Mouse (Mus musculus) liver, embryonic 14.5 days (tissue): Measurements from ENCODE around the gene Btbd9. TPM values are rescaled to one million over a fixed set of nuclear protein-coding genes. Genes with fewer than 3 reads are reported as not detected.

Source experiments
- ATAC-seq: fragments of 200-750 bp; cut with Nextera tagmentation; 2 replicates; pipeline ENCODE4 v1.8.0; 2017; ENCODE audit warnings: moderate number of reproducible peaks, mild to moderate bottlenecking, moderate library complexity; ENCODE audit not compliant: insufficient read depth
- DNase-seq, 3 experiments: peaks; one replicate each; pipeline ENCODE4 v3.0.0-alpha.2; 2012 to 2013; ENCODE audit warnings: low read depth in 3 of 3, low spot score in 3 of 3
- H3K27ac ChIP-seq: fragments of 300-500 bp; sonication (generic); 2 replicates; pipeline ENCODE4 v1.5.1; 2014; ENCODE audit warnings: moderate library complexity, mild to moderate bottlenecking, control low read depth, inconsistent platforms
- H3K27me3 ChIP-seq: fragments of 300-500 bp; sonication (generic); 2 replicates; pipeline ENCODE4 v1.6.1; 2014; ENCODE audit warnings: mild to moderate bottlenecking, low read length, moderate library complexity; ENCODE audit not compliant: control insufficient read depth, insufficient read depth
- H3K36me3 ChIP-seq: fragments of 300-500 bp; sonication (generic); replicated peaks from 2 replicates; pipeline ENCODE4 v1.6.1; 2014; ENCODE audit warnings: low read depth; ENCODE audit not compliant: control insufficient read depth, insufficient read depth
- H3K4me1 ChIP-seq, 2 experiments: fragments of 200-500 bp in 1 of 2; fragments of 300-500 bp in 1 of 2; sonication (generic) in 1 of 2; replicated peaks; 2 replicates each; pipeline ENCODE4 v1.6.1; 2012 to 2014; ENCODE audit warnings: antibody characterized with exemption in 1 of 2, inconsistent platforms in 1 of 2, low read length in 1 of 2; ENCODE audit not compliant: control insufficient read depth in 2 of 2, insufficient read depth in 2 of 2
- H3K4me2 ChIP-seq: fragments of 300-500 bp; sonication (generic); 2 replicates; pipeline ENCODE4 v1.6.1; 2014; ENCODE audit warnings: low read depth, mild to moderate bottlenecking, control low read depth, moderate library complexity
- H3K4me3 ChIP-seq, 2 experiments: fragments of 200-500 bp in 1 of 2; fragments of 300-500 bp in 1 of 2; sonication (generic) in 1 of 2; 2 replicates each; pipeline ENCODE4 v1.5.1; 2012 to 2014; ENCODE audit warnings: low read depth in 2 of 2, low read length in 2 of 2, mild to moderate bottlenecking in 2 of 2, control low read depth in 1 of 2, inconsistent platforms in 1 of 2, moderate library complexity in 1 of 2; ENCODE audit not compliant: insufficient read depth in 1 of 2
- H3K9ac ChIP-seq: fragments of 300-500 bp; sonication (generic); replicated peaks from 2 replicates; pipeline ENCODE4 v1.6.1; 2014; ENCODE audit warnings: mild to moderate bottlenecking, control low read depth, moderate library complexity
- H3K9me3 ChIP-seq: fragments of 300-500 bp; sonication (generic); 2 replicates; pipeline ENCODE4 v1.6.1; 2016; ENCODE audit warnings: low read length, mixed read lengths; ENCODE audit not compliant: control insufficient read depth
- CTCF ChIP-seq: IDR thresholded peaks from 2 replicates; pipeline ENCODE4 v1.5.1; 2016; ENCODE audit warnings: antibody characterized with exemption, low read depth, control low read depth
- EP300 ChIP-seq: IDR thresholded peaks from 2 replicates; pipeline ENCODE4 v1.6.1; 2016; ENCODE audit warnings: antibody characterized with exemption, low read depth
- WGBS: fragments of 180-500 bp; shearing (Covaris S2); extraction: QIAGEN DNeasy Blood & Tissue Kit; methylation state at CpG from one replicate; pipeline ENCODE4 v1.1.7; 2014; ENCODE audit not compliant: insufficient replicate concordance; 5-methylcytosine and 5-hydroxymethylcytosine counted together
- polyA plus RNA-seq, 2 experiments: library from polyadenylated mRNA; depleted of rRNA in 1 of 2; stranded (reverse) in 1 of 2; unstranded in 1 of 2; fragments of >200 nt; fragmentation: Nextera tagmentation in 1 of 2; extraction: Ambion mirVana in 1 of 2; gene quantifications; 2 replicates each; pipeline versions ENCODE4 v1.2.1 to v1.2.3; 2012 to 2014

Btbd9 gene
- polyA plus RNA-seq, 2 experiments: 2.7 to 9.6 TPM

- H3K4me1 ChIP-seq: no peaks in the 10 kb centered on the region
- H3K27me3 ChIP-seq: no peaks in the 10 kb centered on the region
- H3K4me3 ChIP-seq: no peak overlapping the region
- DNase-seq (no peak), ATAC-seq (no peak)
- TF ChIP-seq EP300 (no peak), CTCF (no peak)
- no peak overlapping the region for H3K9ac ChIP-seq
- no peak overlapping the region for H3K27ac ChIP-seq
- no peaks in the 10 kb centered on the region for H3K36me3 ChIP-seq
- H3K4me2 ChIP-seq: no peak overlapping the region
- no peaks in the 10 kb centered on the region for H3K9me3 ChIP-seq
- 70% methylated on average over 2 of the region's 2 CpGs for WGBS
These were observed 271.5 kb downstream of the Btbd9 start for GRCm38 (mm10) chr17:30304766-30305165.

DNA sequence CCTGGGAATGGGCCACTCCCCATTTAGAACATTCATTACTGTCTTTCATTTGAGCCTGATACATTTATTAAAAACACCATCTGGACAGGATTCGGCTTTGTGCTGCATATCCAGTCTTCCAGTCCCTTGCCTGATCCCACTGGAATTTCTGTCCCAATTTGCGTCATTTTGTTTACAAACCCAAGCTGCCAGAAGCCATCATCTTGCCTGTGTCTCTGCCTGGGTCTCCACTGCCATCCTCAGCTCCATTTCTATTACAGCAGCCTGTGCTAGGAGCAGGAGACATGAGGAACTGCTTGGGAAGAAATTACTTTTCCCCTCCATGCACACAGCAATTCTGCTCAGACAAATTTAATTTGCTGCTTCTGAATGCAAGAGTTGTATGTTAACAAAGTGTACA lies 274.9 kb downstream of the Btbd9 start:
- 69% methylated on average over 2 of the region's 2 CpGs for WGBS
- no peaks in the 10 kb centered on the region for H3K4me1 ChIP-seq
- H3K27me3 ChIP-seq: no peaks in the 10 kb centered on the region
- no peak overlapping the region for H3K4me3 ChIP-seq
- H3K36me3 ChIP-seq: no peaks in the 10 kb centered on the region
- H3K9me3 ChIP-seq: no peaks in the 10 kb centered on the region
- ATAC-seq (no peak), DNase-seq (no peak)
- no peak overlapping the region for H3K27ac ChIP-seq
- H3K9ac ChIP-seq: no peak overlapping the region
- TF ChIP-seq CTCF: no peak
- no peak for TF ChIP-seq EP300
- no peak overlapping the region for H3K4me2 ChIP-seq

DNA sequence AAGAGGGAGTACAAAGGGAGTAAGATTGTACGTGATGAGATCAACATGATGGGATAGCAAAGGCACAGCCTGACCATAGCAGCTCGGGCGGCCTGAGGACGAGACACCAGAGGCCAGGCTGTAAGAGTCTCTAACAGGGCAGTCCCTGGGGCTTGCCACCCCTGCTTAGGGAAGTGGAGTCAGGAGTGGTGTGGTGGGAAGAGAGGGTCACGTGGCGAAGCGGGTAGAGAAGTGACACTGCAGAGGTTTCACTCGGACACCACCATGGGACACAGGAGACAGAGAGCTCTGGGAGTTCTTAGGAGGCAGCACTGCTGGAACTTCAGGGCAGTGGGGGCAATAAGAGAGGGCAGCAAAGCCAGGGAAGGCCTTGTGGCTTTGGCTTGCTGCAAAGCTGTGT lies 278.9 kb downstream of the Btbd9 start:
- Histone ChIP-seq H3K9me3 (no peaks in the 10 kb centered on the region), H3K27me3 (no peaks in the 10 kb centered on the region), H3K4me1 (no peaks in the 10 kb centered on the region), H3K4me2 (no peak overlapping the region), H3K36me3 (no peaks in the 10 kb centered on the region), H3K9ac (no peak overlapping the region), H3K4me3 (no peak overlapping the region), H3K27ac (no peak overlapping the region)
- ATAC-seq (no peak), DNase-seq (no peak)
- WGBS: 74% methylated on average over 8 of the region's 8 CpGs
- TF ChIP-seq EP300 (no peak), CTCF (no peak)

DNA sequence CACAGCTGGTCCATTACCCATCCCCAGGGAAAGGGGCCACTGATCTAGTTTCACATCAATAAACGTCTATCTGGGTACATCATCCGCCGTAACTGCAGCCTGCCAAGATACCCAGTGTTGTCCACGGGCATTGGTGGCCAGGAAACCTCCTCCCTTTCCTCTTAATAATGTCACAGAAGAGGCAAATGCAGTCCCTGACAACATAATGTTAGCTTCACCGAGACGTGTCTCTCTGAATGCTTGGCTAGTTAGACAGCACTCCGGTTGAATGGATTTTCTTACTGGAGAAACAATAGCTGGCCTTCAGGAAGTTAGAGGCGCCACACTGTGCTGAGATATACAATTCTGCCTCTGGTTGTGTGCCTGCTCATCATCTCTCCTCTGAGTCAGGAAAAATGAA lies 280.2 kb downstream of the Btbd9 start:
- whole genome bisulfite sequencing: 64% methylated on average over 8 of the region's 8 CpGs
- ATAC-seq: no peak
- H3K36me3 ChIP-seq: no peaks in the 10 kb centered on the region

GRCm38 (mm10) chr17:30292666-30293065 lies 283.6 kb downstream of the Btbd9 start:
- no peaks in the 10 kb centered on the region for H3K27me3 ChIP-seq
- TF ChIP-seq EP300: no peak
- H3K27ac ChIP-seq: no peak overlapping the region
- no peak for ATAC-seq
- no peak for DNase-seq
- 74% methylated on average over 6 of the region's 6 CpGs for WGBS
- H3K9me3 ChIP-seq: no peaks in the 10 kb centered on the region
- H3K4me3 ChIP-seq: no peak overlapping the region
- H3K4me2 ChIP-seq: no peak overlapping the region
- no peak overlapping the region for H3K9ac ChIP-seq
- H3K36me3 ChIP-seq: no peaks in the 10 kb centered on the region
- no peaks in the 10 kb centered on the region for H3K4me1 ChIP-seq

More for the DNA sequence above, 280.2 kb downstream of the Btbd9 start:
- H3K4me1 ChIP-seq: no peaks in the 10 kb centered on the region
- no peaks in the 10 kb centered on the region for H3K9me3 ChIP-seq
- no peak overlapping the region for H3K4me2 ChIP-seq
- TF ChIP-seq EP300: no peak
- no peak for TF ChIP-seq CTCF
- no peak overlapping the region for H3K27ac ChIP-seq
- H3K9ac ChIP-seq: no peak overlapping the region
- H3K4me3 ChIP-seq: no peak overlapping the region
- H3K27me3 ChIP-seq: no peaks in the 10 kb centered on the region
- DNase-seq: no peak
